Mouse (Mus musculus): ENCODE data around the gene Gm30191.

- TF ChIP-seq CTCF (IDR thresholded peaks at IDR 0.05; ENCODE audit: low read depth, low read length) = no peak
- no peak for TF ChIP-seq POLR2A (IDR thresholded peaks at IDR 0.05; ENCODE audit: extremely low read depth, insufficient read depth, low read length)
Observed at GRCm38 (mm10) chr4:134250116-134250929, 3.6 kb downstream of the Gm30191 start.

All from liver, adult 2 months (tissue).